Mouse (Mus musculus) liver, adult 2 months (tissue): ENCODE results near the gene Gm20388.

Experiments
- CTCF ChIP-seq: fragments of 200-500 bp; IDR thresholded peaks from 2 replicates; pipeline ENCODE4 v1.5.1; 2011; ENCODE audit warnings: low read depth, low read length, control low read depth
- POLR2A ChIP-seq: fragments of 200-500 bp; IDR thresholded peaks from 2 replicates; pipeline ENCODE4 v1.6.1; 2011; ENCODE audit warnings: low read length, control low read depth; ENCODE audit not compliant: insufficient read depth; ENCODE audit errors: extremely low read depth

DNA sequence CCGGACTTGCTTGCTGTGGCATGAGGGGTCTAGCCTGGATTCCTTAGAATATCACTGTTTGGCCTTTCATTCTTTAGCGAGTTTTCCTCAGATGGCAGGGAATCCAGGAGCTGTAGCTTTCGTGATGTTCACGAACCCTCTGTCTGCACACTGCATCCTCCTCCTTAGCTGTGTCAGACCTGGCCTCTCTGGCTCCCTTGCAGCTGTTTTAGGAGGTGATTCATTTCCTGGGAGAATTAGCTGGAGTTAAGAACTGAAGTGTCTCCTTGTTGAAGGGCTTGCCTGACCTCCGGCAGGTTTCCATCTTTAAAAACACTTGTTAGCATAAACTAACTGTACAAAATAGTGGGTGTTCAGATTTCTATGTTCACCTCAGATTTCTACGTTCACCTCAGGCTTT lies 4343.3 kb downstream of the Gm20388 start:
- no peak for TF ChIP-seq CTCF
- TF ChIP-seq POLR2A, result no peak
